Mouse (Mus musculus) neural tube, embryonic 14.5 days (tissue): ENCODE data around the gene Srbd1. TPM values are rescaled to one million over a fixed set of nuclear protein-coding genes. Genes with fewer than 3 reads are reported as not detected.

ENCODE experiments used
- ATAC-seq: fragments of 200-750 bp; cut with Nextera tagmentation; 2 replicates; pipeline ENCODE4 v1.8.0; 2017; ENCODE audit warnings: low read depth, mild to moderate bottlenecking, moderate TSS enrichment, moderate library complexity
- H3K27ac ChIP-seq: fragments of 300-500 bp; sonication (generic); 2 replicates; pipeline ENCODE4 v1.5.1; 2014; ENCODE audit warnings: low read depth, mild to moderate bottlenecking, control low read depth, low read length, moderate library complexity, mixed read lengths
- H3K27me3 ChIP-seq: fragments of 300-500 bp; sonication (generic); 2 replicates; pipeline ENCODE4 v1.6.1; 2014; ENCODE audit warnings: low read length; ENCODE audit not compliant: control insufficient read depth, insufficient read depth
- H3K36me3 ChIP-seq: fragments of 300-500 bp; sonication (generic); 2 replicates; pipeline ENCODE4 v1.6.1; 2014; ENCODE audit warnings: low read length, mixed read lengths; ENCODE audit not compliant: control insufficient read depth, insufficient read depth
- H3K4me1 ChIP-seq: fragments of 300-500 bp; sonication (generic); 2 replicates; pipeline ENCODE4 v1.6.1; 2014; ENCODE audit warnings: low read length; ENCODE audit not compliant: control insufficient read depth, insufficient read depth
- H3K4me2 ChIP-seq: fragments of 300-500 bp; sonication (generic); 2 replicates; pipeline ENCODE4 v1.6.1; 2014; ENCODE audit warnings: mild to moderate bottlenecking, low read depth, low read length, control low read depth
- H3K4me3 ChIP-seq: fragments of 300-500 bp; sonication (generic); 2 replicates; pipeline ENCODE4 v1.5.1; 2014; ENCODE audit warnings: low read depth, low read length, control low read depth, mixed read lengths
- H3K9ac ChIP-seq: fragments of 300-500 bp; sonication (generic); replicated peaks from 2 replicates; pipeline ENCODE4 v1.6.1; 2014; ENCODE audit warnings: low read depth, mild to moderate bottlenecking, control low read depth, low read length, mixed read lengths
- H3K9me3 ChIP-seq: fragments of 300-500 bp; sonication (generic); 2 replicates; pipeline ENCODE4 v1.6.1; 2016; ENCODE audit warnings: low read length; ENCODE audit not compliant: control insufficient read depth
- WGBS: fragments of 180-500 bp; shearing (Covaris S2); extraction: QIAGEN DNeasy Blood & Tissue Kit; methylation state at CpG from one replicate; pipeline ENCODE4 v1.1.7; 2014; 5-methylcytosine and 5-hydroxymethylcytosine counted together
- polyA plus RNA-seq: library from polyadenylated mRNA; unstranded; fragments of >200 nt; fragmentation: Nextera tagmentation; extraction: Ambion mirVana; gene quantifications from 2 replicates; pipeline ENCODE4 v1.2.1, GENCODE M21; 2014

Srbd1 gene
- polyA plus RNA-seq, 1 experiment from 2014 or later: 8.9 TPM

DNA sequence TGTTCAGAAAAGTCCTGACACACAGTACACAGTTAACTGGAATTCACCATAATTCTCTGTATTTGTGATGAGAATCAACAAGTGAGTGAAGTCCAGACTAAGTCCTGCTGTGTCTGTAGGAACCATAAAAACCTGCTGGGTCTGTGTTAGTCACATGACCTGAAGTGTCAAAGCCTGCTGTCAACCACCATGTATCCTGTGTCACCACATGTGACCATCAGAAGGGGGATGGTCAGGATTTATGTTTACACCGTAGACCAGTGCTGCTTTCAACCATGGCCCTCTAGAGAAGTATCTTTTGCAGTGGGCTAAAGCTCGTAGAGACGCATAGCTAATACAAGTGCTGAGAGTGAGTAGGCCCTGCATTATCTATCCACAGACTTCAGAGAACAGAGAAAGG, 21.8 kb downstream of the Srbd1 start:
- Histone ChIP-seq H3K4me2 (no peak overlapping the region), H3K27ac (no peak overlapping the region), H3K9me3 (no peaks in the 10 kb centered on the region), H3K4me1 (no peaks in the 10 kb centered on the region), H3K27me3 (no peaks in the 10 kb centered on the region), H3K36me3 (0 out of 2 replicates have a peak, but pooled peaks cover 5% of the 10 kb centered on the region), H3K4me3 (no peak overlapping the region), H3K9ac (no peak overlapping the region)
- no peak for ATAC-seq
- 90% methylated on average over 3 of the region's 3 CpGs for WGBS

DNA sequence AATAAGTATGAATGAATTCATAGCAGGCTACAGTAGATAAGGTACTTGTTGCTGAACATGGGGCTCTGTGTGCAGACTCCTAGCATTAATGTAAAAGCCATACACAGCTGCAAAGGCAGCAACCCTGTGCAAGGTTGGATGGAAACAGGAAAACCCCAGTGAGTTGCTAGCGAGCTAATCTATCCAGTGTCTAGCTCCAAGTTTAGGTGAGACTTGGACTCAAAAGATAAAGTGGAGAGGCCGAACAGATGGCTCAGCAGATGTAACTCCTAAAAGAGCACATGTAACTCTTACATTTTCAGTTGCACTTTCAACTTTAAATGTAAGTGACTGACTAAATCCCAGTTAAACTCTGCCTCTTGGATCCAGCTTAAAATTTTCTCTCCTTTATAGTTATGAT, 48.1 kb downstream of the Srbd1 start:
- Histone ChIP-seq H3K4me2 (no peak overlapping the region), H3K27me3 (no peaks in the 10 kb centered on the region), H3K9ac (no peak overlapping the region), H3K4me3 (no peak overlapping the region), H3K36me3 (no peaks in the 10 kb centered on the region), H3K4me1 (no peaks in the 10 kb centered on the region), H3K27ac (no peak overlapping the region), H3K9me3 (no peaks in the 10 kb centered on the region)
- no peak for ATAC-seq
- WGBS: 89% methylated on average over 2 of the region's 2 CpGs

DNA sequence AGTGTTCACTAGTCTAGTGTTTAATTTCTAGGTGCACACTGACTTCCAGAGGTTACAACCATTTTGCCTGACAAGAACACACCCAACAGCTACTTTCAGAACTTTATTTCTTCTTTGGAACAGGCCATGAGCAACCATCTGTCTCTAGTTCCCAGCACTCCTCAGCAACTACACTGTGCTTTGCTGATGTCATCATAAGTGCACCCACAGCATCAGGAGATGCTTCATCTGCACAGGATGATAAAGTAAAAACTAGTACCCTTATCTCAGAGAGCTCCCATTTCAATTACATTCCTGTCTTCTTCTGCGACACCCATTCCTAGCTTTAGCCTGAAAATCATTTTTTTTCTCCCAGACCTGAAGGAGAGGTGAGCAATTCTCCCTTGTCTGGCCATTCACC, 51.9 kb downstream of the Srbd1 start:
- no peaks in the 10 kb centered on the region for H3K27me3 ChIP-seq
- H3K27ac ChIP-seq: no peak overlapping the region
- H3K9ac ChIP-seq: no peak overlapping the region
- WGBS: 96% methylated on average over 1 of the region's 1 CpGs
- H3K4me2 ChIP-seq: no peak overlapping the region
- no peak for ATAC-seq
- no peaks in the 10 kb centered on the region for H3K4me1 ChIP-seq
- no peaks in the 10 kb centered on the region for H3K9me3 ChIP-seq
- no peaks in the 10 kb centered on the region for H3K36me3 ChIP-seq
- no peak overlapping the region for H3K4me3 ChIP-seq

DNA sequence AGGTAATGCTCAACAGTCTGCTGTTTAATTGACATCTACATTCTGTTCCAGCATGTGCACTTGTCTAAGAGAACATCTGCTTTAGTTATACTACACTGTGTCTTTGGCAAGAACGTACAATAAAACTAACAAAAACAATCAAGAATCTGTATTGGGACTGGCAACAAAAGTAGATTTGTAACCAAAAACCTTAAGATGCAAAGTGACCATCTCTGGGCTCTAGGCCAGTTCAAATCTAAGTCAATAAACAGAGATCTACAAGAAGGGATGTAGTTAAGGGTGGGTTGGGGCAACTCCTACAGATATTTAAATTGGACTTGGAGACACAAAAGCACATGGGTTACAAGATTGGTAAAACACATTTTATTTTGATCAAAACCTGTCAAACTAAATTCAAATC, 53.3 kb downstream of the Srbd1 start:
- Histone ChIP-seq H3K4me3 (no peak overlapping the region), H3K9me3 (no peaks in the 10 kb centered on the region), H3K4me1 (no peaks in the 10 kb centered on the region), H3K27me3 (no peaks in the 10 kb centered on the region), H3K9ac (no peak overlapping the region), H3K4me2 (no peak overlapping the region), H3K27ac (no peak overlapping the region), H3K36me3 (no peaks in the 10 kb centered on the region)
- ATAC-seq: no peak
- 76% methylated on average over 1 of the region's 1 CpGs for WGBS

DNA sequence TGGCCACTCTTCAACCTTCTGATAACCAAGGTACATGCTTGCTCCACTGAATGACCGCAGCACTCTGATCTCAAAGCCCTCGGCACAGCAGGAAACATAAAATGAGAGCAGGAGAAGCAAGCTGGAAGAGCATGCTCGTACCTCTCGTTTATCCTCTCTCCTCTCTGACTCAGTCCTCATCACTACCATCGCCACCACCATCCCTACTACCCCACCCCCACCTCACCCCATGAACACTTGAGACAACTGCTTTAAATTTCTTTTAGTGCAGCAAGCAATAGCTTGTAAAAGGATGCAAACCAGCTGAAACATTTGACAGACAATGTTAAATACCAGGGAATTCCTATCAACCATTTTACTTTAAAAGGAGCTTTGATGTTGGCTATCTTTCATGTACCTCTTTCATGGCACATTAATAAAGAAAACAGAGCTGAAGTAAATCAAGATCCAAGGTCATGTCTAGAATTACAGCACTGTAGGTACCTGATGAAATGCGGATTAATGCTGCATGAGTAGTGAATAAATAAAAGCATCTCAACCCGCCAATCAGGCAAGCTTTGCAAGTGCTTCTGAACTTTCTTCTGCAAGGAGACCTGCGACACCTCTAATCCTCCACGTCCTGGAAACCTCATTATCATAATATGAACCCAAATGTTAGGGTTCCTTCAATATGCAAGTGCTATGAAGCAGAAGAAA, 54.9 kb downstream of the Srbd1 start:
- no peak for ATAC-seq
- H3K4me2 ChIP-seq: no peak overlapping the region
- 52% methylated on average over 9 of the region's 9 CpGs for WGBS
- H3K9me3 ChIP-seq: no peaks in the 10 kb centered on the region
- no peak overlapping the region for H3K4me3 ChIP-seq
- H3K36me3 ChIP-seq: no peaks in the 10 kb centered on the region
- no peaks in the 10 kb centered on the region for H3K4me1 ChIP-seq
- H3K27me3 ChIP-seq: no peaks in the 10 kb centered on the region
- no peak overlapping the region for H3K27ac ChIP-seq
- no peak overlapping the region for H3K9ac ChIP-seq

DNA sequence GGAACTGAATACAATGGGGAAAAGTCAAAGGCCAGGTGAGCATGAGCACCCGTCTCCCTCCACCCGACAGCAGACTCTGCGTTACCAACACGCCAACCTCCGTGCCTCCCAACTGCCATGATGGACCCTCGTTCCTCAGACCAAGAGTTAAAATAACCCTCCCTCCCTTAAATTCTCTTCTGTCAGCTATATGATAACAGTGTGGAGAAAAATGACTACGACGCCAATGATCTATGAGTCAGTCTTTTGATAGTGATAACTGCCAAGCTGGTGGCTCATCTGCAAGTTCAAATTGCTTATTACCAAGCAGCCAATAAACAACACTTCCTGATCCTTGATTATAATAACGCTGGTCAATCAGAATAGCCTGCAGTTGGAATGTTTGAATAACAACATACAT, 57.1 kb downstream of the Srbd1 start:
- H3K4me1 ChIP-seq: no peaks in the 10 kb centered on the region
- no peaks in the 10 kb centered on the region for H3K27me3 ChIP-seq
- no peak overlapping the region for H3K4me2 ChIP-seq
- H3K4me3 ChIP-seq: no peak overlapping the region
- no peak overlapping the region for H3K9ac ChIP-seq
- WGBS: 91% methylated on average over 9 of the region's 9 CpGs
- no peaks in the 10 kb centered on the region for H3K36me3 ChIP-seq
- H3K27ac ChIP-seq: no peak overlapping the region
- no peaks in the 10 kb centered on the region for H3K9me3 ChIP-seq
- ATAC-seq: no peak

DNA sequence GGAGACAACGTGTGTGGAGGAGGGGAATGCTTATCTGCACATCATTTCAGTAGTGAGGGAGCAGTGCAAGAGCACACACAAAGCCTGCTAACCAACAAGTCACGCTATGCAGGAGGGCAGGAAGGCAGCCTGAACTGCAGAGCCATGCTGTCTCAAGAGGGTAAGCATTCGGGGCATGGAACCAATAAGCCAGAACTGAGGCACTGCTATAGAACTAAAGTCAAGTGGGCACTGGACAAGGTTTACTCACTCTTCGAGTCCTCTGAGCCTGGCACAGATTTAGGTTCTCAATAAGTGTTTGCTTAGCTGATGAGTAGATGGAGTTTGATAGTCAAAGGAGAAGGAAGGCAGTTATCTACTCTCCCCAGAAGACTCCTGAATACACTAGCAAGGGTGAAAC, 58.8 kb downstream of the Srbd1 start:
- no peak overlapping the region for H3K4me2 ChIP-seq
- WGBS: 73% methylated on average over 4 of the region's 4 CpGs

DNA sequence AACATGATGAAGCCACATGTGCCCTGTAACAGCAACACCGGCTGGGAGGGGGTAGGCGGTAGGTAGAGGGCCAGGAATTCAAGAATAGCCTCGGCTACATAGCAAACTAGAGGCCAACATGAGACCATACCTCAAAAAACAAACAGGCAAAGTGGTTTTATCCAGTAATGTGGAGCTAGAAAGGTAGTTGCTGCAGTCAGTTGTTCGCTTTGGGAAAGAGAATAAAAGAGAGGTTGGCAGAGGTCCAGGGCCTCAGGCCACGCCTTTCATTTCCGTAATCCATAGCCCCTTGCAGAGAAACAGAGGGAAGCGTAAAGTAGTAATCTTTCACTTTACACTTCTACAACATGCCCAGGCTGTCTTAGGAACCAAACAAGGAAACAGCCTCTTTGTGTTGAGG, 61.8 kb downstream of the Srbd1 start:
- 60% methylated on average over 7 of the region's 7 CpGs for WGBS
- Histone ChIP-seq H3K4me3 (no peak overlapping the region), H3K27ac (no peak overlapping the region), H3K27me3 (no peaks in the 10 kb centered on the region), H3K4me1 (no peaks in the 10 kb centered on the region), H3K9ac (no peak overlapping the region), H3K9me3 (no peaks in the 10 kb centered on the region), H3K4me2 (no peak overlapping the region), H3K36me3 (no peaks in the 10 kb centered on the region)
- ATAC-seq: no peak

More for the DNA sequence above, 58.8 kb downstream of the Srbd1 start:
- Histone ChIP-seq H3K9ac (no peak overlapping the region), H3K27ac (no peak overlapping the region), H3K9me3 (no peaks in the 10 kb centered on the region), H3K36me3 (no peaks in the 10 kb centered on the region), H3K27me3 (no peaks in the 10 kb centered on the region), H3K4me3 (no peak overlapping the region), H3K4me1 (no peaks in the 10 kb centered on the region)
- ATAC-seq: no peak

DNA sequence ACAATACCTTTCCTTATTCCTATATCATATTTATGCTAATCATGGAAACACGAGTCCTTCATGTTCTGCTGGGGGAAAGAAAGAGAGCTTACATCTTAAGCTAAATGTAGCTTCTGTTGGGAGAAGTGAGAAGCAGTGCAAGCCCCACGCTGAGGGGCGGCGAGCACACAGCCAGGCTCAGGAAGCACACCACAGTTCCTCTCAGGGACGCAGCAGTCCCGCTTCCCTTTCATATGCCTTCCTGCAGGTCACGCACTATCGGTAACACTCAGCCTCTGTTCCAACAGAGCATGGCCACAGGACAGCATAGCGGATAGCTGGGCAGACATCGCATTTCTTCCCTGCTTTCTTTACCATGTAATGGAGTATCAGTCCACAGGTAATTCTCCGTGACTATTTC, 66.9 kb downstream of the Srbd1 start:
- 80% methylated on average over 11 of the region's 11 CpGs for WGBS
- no peak overlapping the region for H3K27ac ChIP-seq
- no peak for ATAC-seq

More for the DNA sequence above, 66.9 kb downstream of the Srbd1 start:
- H3K4me3 ChIP-seq: no peak overlapping the region
- no peak overlapping the region for H3K4me2 ChIP-seq
- H3K9me3 ChIP-seq: no peaks in the 10 kb centered on the region
- H3K36me3 ChIP-seq: no peaks in the 10 kb centered on the region
- H3K4me1 ChIP-seq: no peaks in the 10 kb centered on the region
- H3K27me3 ChIP-seq: no peaks in the 10 kb centered on the region
- no peak overlapping the region for H3K9ac ChIP-seq
